Mouse (Mus musculus): ENCODE measurements around the gene Ptprm. TPM values are rescaled to one million over a fixed set of nuclear protein-coding genes. Genes with fewer than 3 reads are reported as not detected.

The Ptprm gene
- polyA plus RNA-seq, 1 experiment from 2014 or later: 8.0 TPM

DNA sequence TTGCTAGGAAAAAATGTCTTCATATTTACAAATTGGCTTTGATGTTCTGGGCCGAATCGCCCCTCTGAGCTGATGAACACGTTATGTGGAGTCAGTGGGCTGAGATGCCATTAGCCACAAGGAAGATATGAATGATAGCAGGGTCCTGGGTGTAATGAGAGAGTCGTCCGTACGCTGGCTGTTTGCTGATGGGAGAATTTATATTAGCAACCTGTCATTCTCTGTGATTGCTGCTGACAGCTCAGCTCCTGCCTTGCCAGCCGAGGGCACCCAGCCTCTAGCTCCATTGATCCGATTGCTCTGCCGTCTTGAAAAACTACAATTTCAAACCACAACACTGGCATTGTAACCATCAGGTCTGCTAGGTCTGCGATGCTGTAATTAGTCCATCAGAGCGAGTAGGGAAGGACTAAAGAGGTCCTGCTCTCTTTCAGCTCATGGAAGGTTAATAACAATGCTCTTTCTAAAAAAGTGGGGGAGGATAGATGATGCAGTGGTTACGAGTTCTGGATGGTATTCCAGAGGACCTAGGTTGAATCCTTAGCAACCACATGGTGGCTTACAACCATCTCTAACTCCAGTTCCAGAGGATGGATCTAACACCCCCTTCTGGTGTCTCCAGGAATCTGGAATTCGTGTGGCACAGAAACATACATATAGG is 734.1 kb downstream of the Ptprm start:
- Histone ChIP-seq H3K4me1 (ENCODE audit: control insufficient read depth, insufficient read depth, low read length) (no peaks in the 10 kb centered on the region), H3K4me2 (ENCODE audit: low read length) (no peak overlapping the region)

DNA sequence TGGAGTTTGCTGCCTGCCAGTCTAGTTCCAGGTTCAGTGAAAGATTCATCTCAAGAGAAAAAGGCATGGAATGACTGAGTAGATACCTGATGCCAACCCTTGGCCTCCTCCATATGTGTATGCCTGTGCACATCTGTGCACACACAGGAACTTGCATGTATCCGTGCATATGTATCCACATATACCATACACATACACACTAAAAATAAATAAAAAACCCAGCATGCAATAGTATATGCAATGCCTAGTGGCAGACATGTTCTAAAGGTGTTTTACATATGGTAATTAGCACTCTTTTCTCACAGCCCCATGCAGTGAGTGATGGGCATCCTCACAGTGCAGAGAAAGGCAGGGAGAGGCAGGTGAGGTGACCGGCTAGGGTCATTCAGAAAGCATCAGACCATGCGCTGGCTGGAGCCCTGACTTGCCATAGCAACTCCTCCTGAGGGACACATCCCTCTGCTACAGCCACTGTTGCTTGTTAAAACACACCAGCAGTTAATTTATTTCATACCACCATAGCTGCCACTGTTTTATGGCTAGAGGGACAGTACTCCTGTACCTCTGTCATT is 734.9 kb downstream of the Ptprm start:
- WGBS: 84% methylated on average over 3 of the region's 3 CpGs
- Histone ChIP-seq H3K4me2 (ENCODE audit: low read length) (no peak overlapping the region), H3K4me1 (ENCODE audit: control insufficient read depth, insufficient read depth, low read length) (no peaks in the 10 kb centered on the region), H3K9me3 (replicated peaks; ENCODE audit: control insufficient read depth, low read length) (no peaks in the 10 kb centered on the region), H3K27ac (ENCODE audit: low read depth, low read length) (no peak overlapping the region), H3K9ac (ENCODE audit: low read length) (no peak overlapping the region), H3K4me3 (ENCODE audit: low read depth, low read length) (no peak overlapping the region), H3K36me3 (ENCODE audit: control insufficient read depth, insufficient read depth, low read length) (no peaks in the 10 kb centered on the region), H3K27me3 (replicated peaks; ENCODE audit: control insufficient read depth, insufficient read depth, low read length) (no peaks in the 10 kb centered on the region)
- DNase-seq (ENCODE audit: low spot score) (no peak), ATAC-seq (no peak)

More for the DNA sequence above, 734.1 kb downstream of the Ptprm start:
- Histone ChIP-seq H3K4me3 (ENCODE audit: low read depth, low read length) (no peak overlapping the region), H3K9ac (ENCODE audit: low read length) (no peak overlapping the region), H3K9me3 (replicated peaks; ENCODE audit: control insufficient read depth, low read length) (no peaks in the 10 kb centered on the region), H3K27me3 (replicated peaks; ENCODE audit: control insufficient read depth, insufficient read depth, low read length) (no peaks in the 10 kb centered on the region), H3K36me3 (ENCODE audit: control insufficient read depth, insufficient read depth, low read length) (no peaks in the 10 kb centered on the region), H3K27ac (ENCODE audit: low read depth, low read length) (no peak overlapping the region)
- WGBS: 64% methylated on average over 13 of the region's 13 CpGs
- ATAC-seq: no peak
- DNase-seq (ENCODE audit: low spot score): no peak

Small RNA genes lying within 50 kb of the gene (microRNA-seq; reads per million reads assigned to microRNA genes)
- gene Mir5709: not detected

Data from forebrain, embryonic 14.5 days (tissue).